Mouse (Mus musculus) embryonic facial prominence, embryonic 12.5 days (tissue): ENCODE measurements around the gene Cnih3. TPM values are rescaled to one million over a fixed set of nuclear protein-coding genes. Genes with fewer than 3 reads are reported as not detected.

Source experiments
- ATAC-seq: fragments of 200-750 bp; cut with Nextera tagmentation; 2 replicates; pipeline ENCODE4 v1.8.0; 2017; ENCODE audit not compliant: insufficient number of reproducible peaks, insufficient read depth, low FRiP score, low TSS enrichment
- H3K27ac ChIP-seq: fragments of 300-500 bp; sonication (generic); 2 replicates; pipeline ENCODE4 v1.5.1; 2016; ENCODE audit warnings: mild to moderate bottlenecking
- H3K27me3 ChIP-seq: fragments of 300-500 bp; sonication (generic); 2 replicates; pipeline ENCODE4 v1.6.1; 2016; ENCODE audit warnings: mild to moderate bottlenecking, moderate library complexity
- H3K36me3 ChIP-seq: fragments of 300-500 bp; sonication (generic); 2 replicates; pipeline ENCODE4 v1.6.1; 2016; ENCODE audit warnings: mild to moderate bottlenecking
- H3K4me1 ChIP-seq: fragments of 300-500 bp; sonication (generic); 2 replicates; pipeline ENCODE4 v1.6.1; 2016
- H3K4me2 ChIP-seq: fragments of 300-500 bp; sonication (generic); replicated peaks from 2 replicates; pipeline ENCODE4 v1.6.1; 2016; ENCODE audit warnings: mild to moderate bottlenecking, moderate library complexity
- H3K4me3 ChIP-seq: fragments of 300-500 bp; sonication (generic); 2 replicates; pipeline ENCODE4 v1.5.1; 2016; ENCODE audit warnings: mild to moderate bottlenecking
- H3K9ac ChIP-seq: fragments of 300-500 bp; sonication (generic); 2 replicates; pipeline ENCODE4 v1.6.1; 2016; ENCODE audit warnings: mild to moderate bottlenecking, moderate library complexity
- H3K9me3 ChIP-seq: fragments of 300-500 bp; sonication (generic); 2 replicates; pipeline ENCODE4 v1.6.1; 2016; ENCODE audit warnings: mild to moderate bottlenecking, moderate library complexity
- WGBS: fragments of 180-500 bp; shearing (Covaris S2); methylation state at CpG from one replicate; pipeline ENCODE4 v1.1.7; 2016; 5-methylcytosine and 5-hydroxymethylcytosine counted together
- polyA plus RNA-seq: library from polyadenylated mRNA; unstranded; fragments of >200 nt; fragmentation: Nextera tagmentation; extraction: Ambion mirVana; gene quantifications from 2 replicates; pipeline ENCODE4 v1.2.1, GENCODE M21; 2016

Gene Cnih3
- polyA plus RNA-seq, 1 experiment from 2014 or later = 0.54 TPM

DNA sequence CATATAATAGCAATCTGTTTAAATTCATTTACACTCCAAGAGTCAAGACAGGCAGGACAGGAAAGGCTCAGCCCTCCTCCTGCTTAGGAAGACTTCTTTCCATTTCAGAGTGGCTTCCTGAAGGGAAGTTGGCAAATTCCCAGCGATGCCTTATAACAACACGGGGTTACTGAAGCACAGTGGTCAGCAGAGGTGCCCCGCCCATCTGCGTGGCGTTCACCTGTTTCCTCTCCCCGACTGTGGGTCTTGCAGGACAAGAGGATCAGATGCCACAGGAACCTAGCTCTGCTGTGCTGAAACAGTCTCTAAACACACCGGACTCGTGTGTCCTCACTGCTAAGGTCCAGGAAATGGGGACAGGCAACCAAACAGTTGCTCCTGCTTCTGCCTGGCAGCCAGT is 152.9 kb downstream of the Cnih3 start:
- 52% methylated on average over 8 of the region's 8 CpGs for WGBS

More for the DNA sequence above, 152.9 kb downstream of the Cnih3 start:
- Histone ChIP-seq H3K36me3 (no peaks in the 10 kb centered on the region), H3K4me1 (no peaks in the 10 kb centered on the region), H3K27me3 (no peaks in the 10 kb centered on the region), H3K4me3 (no peak overlapping the region), H3K9ac (no peak overlapping the region), H3K27ac (no peak overlapping the region), H3K9me3 (no peaks in the 10 kb centered on the region), H3K4me2 (no peak overlapping the region)
- ATAC-seq = no peak

Other genes with a start within 250 kb of the Cnih3 start
- 46.6 and 49.8 TPM in 2 replicates for gene Nvl, start 208.4 kb upstream of the Cnih3 start, polyA plus RNA-seq
- gene Cnih4, start 207.9 kb upstream of the Cnih3 start, polyA plus RNA-seq = 79.4 and 88.8 TPM in 2 replicates
- 38.0 and 42.2 TPM in 2 replicates for gene Wdr26, start 140.6 kb upstream of the Cnih3 start, polyA plus RNA-seq
- gene Ccdc121, start 158.8 kb downstream of the Cnih3 start, polyA plus RNA-seq = 0.09 TPM in 1 of 2 replicates, not detected in the other
- gene Dnah14, start 223.9 kb downstream of the Cnih3 start, polyA plus RNA-seq = 1.5 and 1.6 TPM in 2 replicates